7 mouse cellular contexts compared by ENCODE assay signal in genomic region chr9:62373222-62374123, GRCm38 (mm10). TPM values are rescaled to one million over a fixed set of nuclear protein-coding genes. Genes with fewer than 3 reads are reported as not detected.
A peak's percentile ranks its signal among the peaks of the same experiment; 100 is the strongest.
DNase-seq lines count a peak whose midpoint lies in the region; TF ChIP-seq lines count a peak whose summit lies in the region.

No protein-coding gene starts in this region.

- H3K79me2 ChIP-seq in heart, adult 2 months (replicated peaks; ENCODE audit: control insufficient read depth, insufficient read depth, low read length) = peaks cover 6% of the 10 kb centered on the region

- H3K27me3 ChIP-seq in heart, adult 2 months (ENCODE audit: control insufficient read depth, insufficient read depth, low read length) = no peaks in the 10 kb centered on the region

- H3K36me3 ChIP-seq in heart, adult 2 months (ENCODE audit: control insufficient read depth, insufficient read depth, low read length) = peaks cover 7% of the 10 kb centered on the region

- H3K4me3 ChIP-seq in brown adipose tissue, adult 24 weeks (ENCODE audit: insufficient read depth, low read depth, low read length) = no peak overlapping the region
- no peak overlapping the region for H3K4me3 ChIP-seq in heart, adult 2 months

- H3K4me1 ChIP-seq in brown adipose tissue, adult 24 weeks (ENCODE audit: control insufficient read depth, insufficient read depth, insufficient read length, low read length) = peaks cover 47% of the 10 kb centered on the region
- peaks cover 33% of the 10 kb centered on the region for H3K4me1 ChIP-seq in heart, adult 2 months (ENCODE audit: control insufficient read depth, insufficient read depth, low read length)

- WGBS in heart, adult 2 months = 43% methylated on average over 18 of the region's 18 CpGs

- peak; percentile 62 for DNase-seq in 416B (ENCODE audit: low read depth)
- peak; percentile 89 to 90 for DNase-seq in B cell, adult 2 months
- DNase-seq in heart, adult 2 months = peak; percentile 79 to 86
- DNase-seq in kidney, postnatal 14 days = peak; percentile 80
- peak; percentile 88 for DNase-seq in lung, postnatal 14 days
- peak; percentile 76 to 94 for DNase-seq in spleen, postnatal 4 days (ENCODE audit: low spot score in 2 of 2)

- no peak; the same call in 1 of the 2 replicates for TF ChIP-seq CTCF in heart, adult 2 months (IDR thresholded peaks at IDR 0.05)

- intact Hi-C loops in heart, adult 2 months (cut with DNase I) = loop anchor here (1.0 to 2.0 kb wide), 3 partner anchors 30 to 177 kb away; no protein-coding TSS in a partner anchor

- no peak overlapping the region for H3K9ac ChIP-seq in heart, adult 2 months (ENCODE audit: low read depth, low read length)

- 0 out of 2 replicates have a peak, but pooled peaks have one; percentile 44 for TF ChIP-seq EP300 in heart, adult 2 months (IDR thresholded peaks at IDR 0.05; ENCODE audit: insufficient read depth, low read depth, low read length)

- TF ChIP-seq POLR2A in heart, adult 2 months (IDR thresholded peaks at IDR 0.05; ENCODE audit: insufficient read depth, low read depth, low read length) = no peak

- H3K27ac ChIP-seq in brown adipose tissue, adult 24 weeks (replicated peaks; ENCODE audit: low read depth, low read length) = peak overlapping the region; percentile 86
- H3K27ac ChIP-seq in heart, adult 2 months = peak overlapping the region; percentile 43

RNA-seq across cellular contexts. Expression of gene Anp32a, which starts 32.4 kb away (rescaled TPM):
- polyA plus RNA-seq in brown adipose tissue, adult 24 weeks (2012; ENCODE audit: insufficient read depth, insufficient read length, missing spikeins) = 578 and 694 TPM in 2 replicates
- total RNA-seq in heart, adult 2 months (2021) = 100 to 1,000 TPM; 189 to 204 TPM
- polyA plus RNA-seq in heart, adult 2 months (2012; rRNA removed) = 28.8 and 68.2 TPM in 2 replicates
